Mouse (Mus musculus) C2C12 (cell line): Measurements from ENCODE around the gene Nags. TPM values are rescaled to one million over a fixed set of nuclear protein-coding genes. Genes with fewer than 3 reads are reported as not detected.

ENCODE experiments used
- H3K27me3 ChIP-seq: one replicate; pipeline ENCODE4 v1.6.1; 2011; ENCODE audit not compliant: control insufficient read depth, insufficient read depth, insufficient read length
- H3K36me3 ChIP-seq: one replicate; pipeline ENCODE4 v1.6.1; 2011; ENCODE audit not compliant: control insufficient read depth, insufficient read depth
- H3K4me3 ChIP-seq: one replicate; pipeline ENCODE4 v1.5.1; 2011; ENCODE audit warnings: mild to moderate bottlenecking, control low read depth; ENCODE audit not compliant: poor library complexity, insufficient read depth, severe bottlenecking
- H3K79me2 ChIP-seq: one replicate; pipeline ENCODE4 v1.6.1; 2011; ENCODE audit not compliant: control insufficient read depth, insufficient read depth
- H3K79me3 ChIP-seq: one replicate; pipeline ENCODE4 v1.6.1; 2011; ENCODE audit warnings: low read depth, control low read depth
- H3ac ChIP-seq: one replicate; pipeline ENCODE3; 2011; ENCODE audit warnings: low read depth; ENCODE audit not compliant: control insufficient read depth, insufficient read length
- CEBPB ChIP-seq: IDR thresholded peaks from one replicate; pipeline ENCODE4 v1.6.1; 2011; ENCODE audit warnings: low read depth, mild to moderate bottlenecking, control low read depth, moderate library complexity
- CTCF ChIP-seq: IDR thresholded peaks from one replicate; pipeline ENCODE4 v1.5.1; 2011; ENCODE audit not compliant: control insufficient read depth, insufficient read depth, insufficient read length
- FOSL1 ChIP-seq: IDR thresholded peaks from one replicate; pipeline ENCODE4 v1.8.0; 2011; ENCODE audit warnings: mild to moderate bottlenecking, low read length; ENCODE audit not compliant: poor library complexity, insufficient read depth, severe bottlenecking
- MAX ChIP-seq: IDR thresholded peaks from one replicate; pipeline ENCODE4 v1.6.1; 2011; ENCODE audit warnings: mild to moderate bottlenecking, control low read depth
- MYOD1 ChIP-seq: IDR thresholded peaks from one replicate; pipeline ENCODE4 v1.6.1; 2011; ENCODE audit warnings: low read depth; ENCODE audit not compliant: control insufficient read depth, insufficient read length
- MYOG ChIP-seq: IDR thresholded peaks from one replicate; pipeline ENCODE4 v1.6.1; 2011; ENCODE audit not compliant: control insufficient read depth, insufficient read length; ENCODE audit errors: extremely low read depth
- USF1 ChIP-seq: IDR thresholded peaks from one replicate; pipeline ENCODE4 v1.6.1; 2011; ENCODE audit warnings: low read depth, mild to moderate bottlenecking, control low read depth, moderate library complexity
- polyA plus RNA-seq: library from polyadenylated mRNA; unstranded; fragments of >200 nt; fragmentation: generic; extraction: Trizol; gene quantifications from one replicate; pipeline ENCODE4 v1.2.1, GENCODE M21; 2012; ENCODE audit warnings: missing spikeins

Nags gene
- polyA plus RNA-seq, 1 experiment, result not detected

DNA sequence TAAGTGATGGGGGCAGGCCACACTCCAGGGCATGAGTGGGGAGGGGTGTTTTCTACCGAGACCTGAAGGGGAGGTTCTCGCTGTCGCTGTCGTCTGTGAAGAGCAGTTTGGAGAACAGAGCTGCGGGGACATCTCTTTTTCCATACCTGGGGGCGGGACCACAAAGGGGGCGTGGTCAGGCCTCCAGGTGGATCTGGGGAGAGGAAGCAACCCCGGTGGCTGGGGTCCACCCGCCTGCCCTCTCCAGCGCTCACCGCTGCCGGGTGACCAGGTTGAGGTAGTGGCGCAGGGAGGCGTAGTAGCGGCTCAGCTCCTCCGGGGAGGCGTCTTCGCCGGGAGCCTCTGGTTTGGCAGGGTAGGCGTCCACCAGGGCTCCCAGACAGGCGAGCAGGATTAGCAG, 38.4 kb upstream of the Nags start:
- no peak for TF ChIP-seq CEBPB
- TF ChIP-seq MYOG, result no peak
- no peak for TF ChIP-seq USF1
- Histone ChIP-seq H3K79me2 (no peaks in the 10 kb centered on the region), H3K27me3 (peaks cover 61% of the 10 kb centered on the region), H3K36me3 (no peaks in the 10 kb centered on the region), H3ac (no peak overlapping the region), H3K79me3 (no peaks in the 10 kb centered on the region), H3K4me3 (no peak overlapping the region)

DNA sequence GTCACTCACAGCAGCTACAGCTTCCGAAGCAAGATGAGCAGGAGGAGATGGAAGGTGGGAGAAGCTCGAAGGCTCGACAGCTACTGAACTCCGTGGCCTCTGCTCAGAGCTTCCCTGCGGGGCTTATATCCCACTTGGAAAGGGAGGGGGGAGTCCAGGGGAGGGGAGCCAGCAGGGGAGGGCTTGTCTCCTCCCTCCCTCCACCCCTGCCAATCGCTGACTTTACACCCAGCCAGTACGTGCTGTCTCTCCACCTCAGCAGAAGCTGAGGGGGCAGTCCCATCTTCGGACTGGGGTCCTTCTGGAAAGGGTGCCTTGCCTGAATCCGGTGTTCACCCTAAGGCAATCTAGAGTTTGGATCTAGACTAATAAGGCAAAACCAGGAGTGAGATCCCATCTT, 37.6 kb upstream of the Nags start, which contains the start of gene Pyy:
Gene Pyy (minus strand): TSS at position 101 of the 400 bp plus-strand sequence.
- TF ChIP-seq MYOD1 (no peak), CTCF (no peak), CEBPB (no peak), MAX (no peak), MYOG (no peak), FOSL1 (no peak), USF1 (no peak)
- Histone ChIP-seq H3K27me3 (peaks cover 57% of the 10 kb centered on the region), H3K79me2 (no peaks in the 10 kb centered on the region), H3K36me3 (no peaks in the 10 kb centered on the region), H3ac (no peak within 1 kb of the TSS), H3K79me3 (no peaks in the 10 kb centered on the region), H3K4me3 (no peak within 1 kb of the TSS)

DNA sequence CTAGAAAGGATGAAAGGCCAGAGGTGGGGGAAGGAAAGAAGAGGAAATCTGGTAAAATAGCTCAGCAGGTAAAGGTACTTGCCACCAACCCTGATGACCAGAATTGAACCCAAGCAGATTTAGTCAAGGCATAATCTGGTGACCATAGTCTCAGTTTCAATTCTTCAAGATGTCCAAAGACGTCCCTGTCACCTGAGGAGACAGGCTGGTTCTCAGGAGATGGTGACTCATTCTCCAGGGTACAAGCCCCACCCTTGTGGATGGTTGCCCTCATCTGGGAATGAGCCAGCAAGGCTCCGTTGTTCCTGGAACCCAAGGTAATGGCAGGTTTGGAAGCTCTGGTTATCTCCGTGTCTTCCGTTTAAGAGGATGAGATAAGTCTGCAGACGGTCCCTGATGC, 33.7 kb upstream of the Nags start:
- Histone ChIP-seq H3K36me3 (no peaks in the 10 kb centered on the region), H3K4me3 (no peak overlapping the region)

DNA sequence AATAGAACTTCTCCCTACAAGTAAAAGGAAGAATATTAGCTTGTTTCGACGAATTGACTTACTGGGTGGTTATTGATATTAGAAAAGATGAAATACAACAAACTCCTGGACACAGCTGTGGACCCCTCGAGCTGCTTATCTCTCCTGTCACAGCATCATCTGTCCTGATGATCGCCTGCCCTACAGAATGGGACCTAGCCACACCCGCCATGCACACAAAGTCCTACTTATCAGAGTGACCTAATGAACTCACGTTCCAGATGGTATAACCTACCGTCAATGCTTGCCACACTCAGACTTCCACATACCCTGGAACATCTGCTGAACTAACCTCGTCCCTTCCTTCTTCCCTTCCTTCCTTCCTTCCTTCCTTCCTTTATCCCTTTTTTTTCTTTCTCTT, 29.1 kb upstream of the Nags start:
- peaks cover 31% of the 10 kb centered on the region for H3K27me3 ChIP-seq
- no peak overlapping the region for H3ac ChIP-seq
- TF ChIP-seq MAX (no peak), MYOG (no peak), CEBPB (no peak), USF1 (no peak), CTCF (no peak), FOSL1 (no peak), MYOD1 (no peak)
- no peak overlapping the region for H3K4me3 ChIP-seq
- H3K36me3 ChIP-seq, result no peaks in the 10 kb centered on the region
- no peaks in the 10 kb centered on the region for H3K79me3 ChIP-seq
- no peaks in the 10 kb centered on the region for H3K79me2 ChIP-seq

More for the DNA sequence above, 33.7 kb upstream of the Nags start:
- Histone ChIP-seq H3K27me3 (peaks cover 51% of the 10 kb centered on the region), H3K79me3 (no peaks in the 10 kb centered on the region), H3K79me2 (no peaks in the 10 kb centered on the region), H3ac (no peak overlapping the region)
- TF ChIP-seq MAX, result no peak
- TF ChIP-seq CTCF, result no peak
- no peak for TF ChIP-seq MYOD1
- no peak for TF ChIP-seq CEBPB
- no peak for TF ChIP-seq USF1
- TF ChIP-seq FOSL1, result no peak
- no peak for TF ChIP-seq MYOG

DNA sequence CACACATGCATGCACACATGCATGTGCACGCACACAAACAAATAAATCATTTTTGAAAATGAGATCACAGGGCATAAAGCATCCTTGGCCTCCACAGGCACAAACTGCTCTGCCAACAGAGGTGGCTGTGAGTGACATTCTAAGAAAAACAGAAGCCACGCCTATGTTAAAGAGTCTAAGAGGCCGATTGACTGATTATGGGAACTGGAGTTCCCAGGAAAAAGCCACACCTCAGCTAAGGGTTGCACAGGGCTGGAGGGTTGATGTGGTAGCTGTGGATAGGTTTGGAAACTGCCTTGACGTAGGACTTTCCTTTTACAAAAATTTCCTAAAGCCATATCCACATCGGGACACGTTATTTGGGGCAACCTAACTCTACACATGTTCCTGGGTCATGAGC, 27.9 kb upstream of the Nags start:
- no peaks in the 10 kb centered on the region for H3K79me3 ChIP-seq
- no peak overlapping the region for H3K4me3 ChIP-seq
- no peak for TF ChIP-seq MYOD1
- no peak for TF ChIP-seq CEBPB
- no peak for TF ChIP-seq MAX
- no peak for TF ChIP-seq CTCF
- no peak for TF ChIP-seq USF1
- H3ac ChIP-seq, result no peak overlapping the region
- peaks cover 35% of the 10 kb centered on the region for H3K27me3 ChIP-seq
- H3K36me3 ChIP-seq, result no peaks in the 10 kb centered on the region
- H3K79me2 ChIP-seq, result no peaks in the 10 kb centered on the region

DNA sequence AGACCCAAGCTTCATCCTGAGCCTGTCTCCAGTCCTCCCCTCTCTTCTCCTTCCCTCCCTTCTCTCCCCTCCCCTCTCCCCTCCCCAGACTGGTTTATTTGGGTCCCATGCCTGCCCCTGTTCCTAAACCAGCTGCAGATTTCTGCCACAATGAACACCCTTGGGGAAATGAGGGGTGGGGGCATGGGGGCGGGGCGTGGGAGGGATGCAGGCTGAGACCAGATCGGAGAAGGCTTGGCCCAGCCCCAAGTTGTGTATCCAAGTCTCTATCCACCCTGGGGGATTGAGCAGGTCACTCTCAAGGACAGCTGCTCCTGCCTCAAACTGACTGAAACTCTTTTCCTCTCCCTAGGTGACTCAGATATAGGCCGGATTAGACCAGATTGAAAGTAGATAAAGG, 10.8 kb upstream of the Nags start:
- Histone ChIP-seq H3K27me3 (peaks cover 26% of the 10 kb centered on the region), H3K36me3 (no peaks in the 10 kb centered on the region), H3K79me2 (no peaks in the 10 kb centered on the region), H3K4me3 (no peak overlapping the region), H3K79me3 (no peaks in the 10 kb centered on the region), H3ac (no peak overlapping the region)
- TF ChIP-seq MYOG (no peak), CEBPB (no peak), MYOD1 (no peak), FOSL1 (no peak), MAX (no peak)
